Mouse (Mus musculus) intestine, postnatal 0 days (tissue): ENCODE results near the gene Lrrc74a. TPM values are rescaled to one million over a fixed set of nuclear protein-coding genes. Genes with fewer than 3 reads are reported as not detected.

Experiments
- ATAC-seq: fragments of 200-750 bp; cut with Nextera tagmentation; 2 replicates; pipeline ENCODE4 v1.8.0; 2017; ENCODE audit warnings: mild to moderate bottlenecking, moderate TSS enrichment, moderate library complexity
- H3K27ac ChIP-seq: fragments of 300-500 bp; sonication (generic); 2 replicates; pipeline ENCODE4 v1.5.1; 2014; ENCODE audit warnings: mild to moderate bottlenecking, low read depth, low read length, moderate library complexity
- H3K27me3 ChIP-seq: fragments of 300-500 bp; sonication (generic); replicated peaks from 2 replicates; pipeline ENCODE4 v1.6.1; 2014; ENCODE audit warnings: low read length, mixed read lengths; ENCODE audit not compliant: control insufficient read depth, insufficient read depth
- H3K36me3 ChIP-seq: fragments of 300-500 bp; sonication (generic); 2 replicates; pipeline ENCODE4 v1.6.1; 2014; ENCODE audit warnings: mild to moderate bottlenecking, moderate library complexity; ENCODE audit not compliant: control insufficient read depth, insufficient read depth
- H3K4me1 ChIP-seq: fragments of 300-500 bp; sonication (generic); replicated peaks from 2 replicates; pipeline ENCODE4 v1.6.1; 2014; ENCODE audit warnings: antibody characterized with exemption, low read length, mixed read lengths; ENCODE audit not compliant: control insufficient read depth, insufficient read depth
- H3K4me2 ChIP-seq: fragments of 300-500 bp; sonication (generic); replicated peaks from 2 replicates; pipeline ENCODE4 v1.6.1; 2014; ENCODE audit warnings: low read depth, mild to moderate bottlenecking, moderate library complexity
- H3K4me3 ChIP-seq: fragments of 300-500 bp; sonication (generic); 2 replicates; pipeline ENCODE4 v1.5.1; 2014; ENCODE audit warnings: low read depth, low read length
- H3K9ac ChIP-seq: fragments of 300-500 bp; sonication (generic); 2 replicates; pipeline ENCODE4 v1.6.1; 2014; ENCODE audit warnings: mild to moderate bottlenecking, low read depth, low read length
- H3K9me3 ChIP-seq: fragments of 300-500 bp; sonication (generic); 2 replicates; pipeline ENCODE4 v1.6.1; 2016; ENCODE audit warnings: mixed run types; ENCODE audit not compliant: control insufficient read depth
- CTCF ChIP-seq: sonication (generic); IDR thresholded peaks from 2 replicates; pipeline ENCODE4 v1.5.1; 2016; ENCODE audit warnings: low read depth, mild to moderate bottlenecking, control low read depth, antibody characterized with exemption, moderate library complexity
- WGBS: fragments of 180-500 bp; shearing (Covaris S2); extraction: QIAGEN DNeasy Blood & Tissue Kit; methylation state at CpG from one replicate; pipeline ENCODE4 v1.1.7; 2014; 5-methylcytosine and 5-hydroxymethylcytosine counted together
- polyA plus RNA-seq: library from polyadenylated mRNA; unstranded; fragments of >200 nt; fragmentation: Nextera tagmentation; extraction: Ambion mirVana; gene quantifications from 2 replicates; pipeline ENCODE4 v1.2.1, GENCODE M21; 2015

Lrrc74a gene
- polyA plus RNA-seq, 1 experiment from 2014 or later, result not detected

DNA sequence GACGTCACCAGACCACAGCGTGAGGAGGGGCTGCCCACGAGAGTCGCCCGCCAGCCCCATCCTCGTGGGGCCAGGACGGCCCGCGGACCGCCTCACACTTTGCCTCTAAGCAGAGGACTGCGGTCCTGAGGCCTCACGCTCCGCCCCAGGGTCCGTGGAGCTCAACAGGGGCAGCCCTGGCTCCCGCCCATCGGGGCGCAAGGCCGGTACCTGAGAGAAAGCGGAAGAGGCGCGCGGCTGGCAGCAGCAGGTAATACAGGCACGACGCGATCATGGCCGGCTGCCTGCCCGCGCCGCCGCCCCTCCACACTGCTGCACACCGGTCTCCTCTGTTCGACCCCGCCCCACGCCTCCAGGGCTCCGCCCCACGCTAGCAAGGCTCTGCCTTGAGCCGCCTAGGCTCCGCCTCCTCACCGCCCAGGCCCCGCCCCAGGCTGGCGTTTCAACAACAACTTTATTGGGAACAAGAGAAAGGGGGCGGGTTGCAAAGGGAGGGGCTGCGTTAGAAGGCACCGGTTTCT is 8.0 kb upstream of the Lrrc74a start, which contains the start of gene Angel1:
Gene Angel1, minus strand, starts transcription at position 341 of the 521 bp plus-strand sequence.
- peak within 1 kb of the TSS; percentile 65 for H3K4me3 ChIP-seq
- H3K36me3 ChIP-seq, result no peaks in the 10 kb centered on the region
- H3K27me3 ChIP-seq, result no peaks in the 10 kb centered on the region
- peak within 1 kb of the TSS; percentile 99 for H3K4me2 ChIP-seq
- 1% methylated on average over 44 of the region's 44 CpGs for WGBS
- ATAC-seq, result peak; percentile 100
- H3K4me1 ChIP-seq, result 0 out of 2 replicates have a peak, but pooled peaks cover 3% of the 10 kb centered on the region
- peak; percentile 33 for TF ChIP-seq CTCF
- peak within 1 kb of the TSS; percentile 49 for H3K9ac ChIP-seq
- H3K9me3 ChIP-seq, result no peaks in the 10 kb centered on the region
- H3K27ac ChIP-seq, result no peak within 1 kb of the TSS

DNA sequence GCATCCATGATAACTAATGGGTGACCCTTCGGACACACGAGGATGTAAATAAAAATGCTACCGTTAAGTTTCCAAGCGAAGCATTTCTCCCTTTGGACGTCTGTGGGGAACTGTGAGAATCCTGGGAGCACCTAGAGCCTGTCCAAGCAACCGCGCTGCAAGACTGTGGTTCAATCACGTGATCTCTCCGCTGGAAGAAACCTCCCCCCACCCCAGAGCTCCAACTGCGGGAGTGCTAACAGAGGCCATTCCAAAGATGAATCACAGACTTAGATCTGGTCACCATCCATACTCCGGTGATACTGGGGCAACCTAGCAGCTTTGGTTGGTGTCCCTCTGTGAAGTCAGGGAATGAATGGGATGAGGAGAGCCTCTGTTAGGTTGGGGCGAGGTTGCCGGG is 26.9 kb downstream of the Lrrc74a start:
- Histone ChIP-seq H3K9ac (no peak overlapping the region), H3K36me3 (no peaks in the 10 kb centered on the region), H3K9me3 (no peaks in the 10 kb centered on the region), H3K4me1 (no peaks in the 10 kb centered on the region), H3K4me2 (no peak overlapping the region), H3K27me3 (no peaks in the 10 kb centered on the region), H3K27ac (no peak overlapping the region), H3K4me3 (no peak overlapping the region)
- ATAC-seq, result no peak
- TF ChIP-seq CTCF, result no peak
- WGBS, result 70% methylated on average over 13 of the region's 13 CpGs

DNA sequence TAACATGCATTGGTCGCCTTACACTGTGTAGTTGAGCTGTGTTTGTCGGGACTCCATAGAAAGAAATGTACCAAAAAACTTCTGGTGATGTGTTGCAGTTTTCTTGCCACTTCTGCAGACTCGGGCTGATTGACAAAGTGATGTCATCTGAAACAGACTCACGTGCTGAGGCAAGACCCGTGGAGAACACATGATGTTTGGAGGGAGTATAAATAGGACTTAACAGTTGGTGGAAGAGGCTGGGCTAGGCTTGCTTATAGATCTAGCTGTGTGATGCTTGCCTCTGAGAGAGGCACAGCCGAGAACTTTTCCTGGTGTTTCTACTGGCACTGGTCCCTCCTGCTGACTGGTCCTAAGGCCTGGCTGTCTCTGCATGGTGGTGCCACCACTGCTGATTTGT is 29.9 kb downstream of the Lrrc74a start:
- Histone ChIP-seq H3K27me3 (no peaks in the 10 kb centered on the region), H3K4me2 (no peak overlapping the region), H3K9me3 (no peaks in the 10 kb centered on the region), H3K4me1 (no peaks in the 10 kb centered on the region), H3K9ac (no peak overlapping the region), H3K4me3 (no peak overlapping the region), H3K27ac (no peak overlapping the region), H3K36me3 (no peaks in the 10 kb centered on the region)
- no peak for ATAC-seq
- TF ChIP-seq CTCF, result no peak
- WGBS, result 65% methylated on average over 6 of the region's 6 CpGs

DNA sequence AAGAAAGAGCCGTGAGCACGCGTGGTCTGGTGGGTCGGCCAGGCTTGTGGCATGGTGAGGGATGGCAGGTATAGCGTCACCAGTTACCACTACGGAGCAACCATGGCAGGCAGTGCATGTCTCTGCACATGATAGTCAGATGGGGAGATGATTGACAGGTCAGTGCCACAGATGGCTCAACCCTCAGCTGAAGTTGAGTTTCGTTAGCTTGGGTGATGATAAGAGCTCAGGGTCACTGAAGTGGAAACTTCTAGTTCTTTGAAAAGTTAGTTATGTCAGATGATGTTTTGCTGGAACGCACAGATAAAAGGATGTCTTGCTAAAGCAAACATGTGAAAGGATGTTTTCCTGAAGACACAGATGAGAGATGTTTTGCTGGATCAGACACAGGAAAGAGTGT is 32.3 kb downstream of the Lrrc74a start:
- WGBS, result 83% methylated on average over 8 of the region's 8 CpGs
- no peak for TF ChIP-seq CTCF
- no peak overlapping the region for H3K4me3 ChIP-seq
- no peaks in the 10 kb centered on the region for H3K4me1 ChIP-seq
- H3K9ac ChIP-seq, result no peak overlapping the region
- H3K27me3 ChIP-seq, result no peaks in the 10 kb centered on the region
- H3K9me3 ChIP-seq, result no peaks in the 10 kb centered on the region
- H3K27ac ChIP-seq, result no peak overlapping the region
- H3K36me3 ChIP-seq, result no peaks in the 10 kb centered on the region
- no peak for ATAC-seq
- no peak overlapping the region for H3K4me2 ChIP-seq

DNA sequence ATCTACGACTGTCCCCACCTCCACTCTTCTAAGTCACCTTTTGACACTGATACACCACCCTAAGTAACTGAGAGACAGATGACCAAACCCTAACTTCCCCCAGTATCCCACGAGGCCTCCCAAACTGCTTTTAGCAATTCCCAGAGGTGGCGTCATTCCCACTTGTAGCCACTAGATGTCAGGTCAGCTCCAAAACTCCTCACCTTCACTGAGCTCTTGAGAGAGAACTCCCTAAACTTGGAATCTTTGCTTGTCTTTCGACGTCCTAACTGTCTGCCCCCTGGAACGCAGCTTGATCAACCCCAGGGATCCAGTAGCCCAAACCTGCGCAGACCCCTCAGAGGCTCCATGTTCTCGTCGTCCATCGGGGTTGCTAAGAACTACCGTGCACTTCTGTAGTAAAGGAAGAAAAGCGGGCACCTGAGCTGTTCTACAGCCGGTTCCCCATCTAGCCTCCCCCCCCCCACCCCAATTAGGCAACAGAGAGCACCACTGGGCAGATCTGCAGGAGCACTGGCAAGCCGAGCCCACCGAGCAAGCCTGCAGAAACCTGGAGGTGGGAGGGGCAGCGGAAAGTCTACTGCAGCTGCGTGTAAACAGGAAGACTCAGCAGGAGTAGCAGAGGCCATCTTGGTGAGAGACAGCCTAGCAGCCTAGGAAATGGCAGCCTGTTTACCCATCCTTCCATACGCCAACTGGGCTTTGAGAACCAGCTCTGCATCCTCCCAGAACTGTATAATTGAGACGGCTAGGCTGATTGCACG is 33.9 kb downstream of the Lrrc74a start:
- Histone ChIP-seq H3K9ac (no peak overlapping the region), H3K27me3 (no peaks in the 10 kb centered on the region), H3K9me3 (no peaks in the 10 kb centered on the region), H3K4me1 (no peaks in the 10 kb centered on the region), H3K27ac (no peak overlapping the region), H3K4me3 (no peak overlapping the region), H3K4me2 (no peak overlapping the region), H3K36me3 (no peaks in the 10 kb centered on the region)
- TF ChIP-seq CTCF, result peak; percentile 85
- 33% methylated on average over 20 of the region's 20 CpGs for WGBS
- ATAC-seq, result no peak

DNA sequence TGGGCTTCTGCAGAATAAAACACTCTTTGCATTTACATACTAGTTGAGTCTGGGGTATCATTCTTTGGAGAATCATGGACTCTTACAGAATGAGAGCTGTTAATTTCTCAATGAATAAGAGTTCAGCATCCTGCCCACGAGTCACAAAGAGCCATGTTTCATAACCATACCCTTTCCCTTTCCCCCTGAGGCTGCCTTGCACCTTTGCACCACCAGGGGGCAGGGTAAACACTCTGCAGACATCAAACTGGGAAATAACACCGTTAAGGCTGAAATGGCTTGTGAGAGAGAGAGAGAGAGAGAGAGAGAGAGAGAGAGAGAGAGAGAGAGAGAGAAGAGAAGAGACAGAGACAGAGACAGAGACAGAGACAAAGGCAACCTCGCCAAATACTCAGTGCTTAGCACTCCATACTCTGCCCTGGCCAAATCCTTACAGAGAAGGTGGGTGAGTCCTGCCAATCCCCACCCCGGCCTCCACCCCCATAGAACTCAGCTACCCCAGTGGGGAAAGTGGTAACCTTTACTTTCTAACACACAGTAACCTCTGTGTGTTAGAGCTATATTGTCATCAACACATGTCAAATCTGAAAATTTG is 34.9 kb downstream of the Lrrc74a start:
- Histone ChIP-seq H3K4me2 (no peak overlapping the region), H3K9ac (no peak overlapping the region), H3K9me3 (no peaks in the 10 kb centered on the region), H3K27me3 (no peaks in the 10 kb centered on the region), H3K4me1 (no peaks in the 10 kb centered on the region), H3K27ac (no peak overlapping the region), H3K4me3 (no peak overlapping the region), H3K36me3 (no peaks in the 10 kb centered on the region)
- ATAC-seq, result no peak
- 32% methylated on average over 4 of the region's 4 CpGs for WGBS
- TF ChIP-seq CTCF, result peak; percentile 89
